Mouse (Mus musculus): ENCODE measurements around the gene Mboat7. TPM values are rescaled to one million over a fixed set of nuclear protein-coding genes. Genes with fewer than 3 reads are reported as not detected.
A peak's percentile ranks its signal among the peaks of the same experiment; 100 is the strongest.

Mboat7 gene
- total and polyA plus RNA-seq, 3 experiments = 21.3 to 57.0 (median 36.2) TPM

DNA sequence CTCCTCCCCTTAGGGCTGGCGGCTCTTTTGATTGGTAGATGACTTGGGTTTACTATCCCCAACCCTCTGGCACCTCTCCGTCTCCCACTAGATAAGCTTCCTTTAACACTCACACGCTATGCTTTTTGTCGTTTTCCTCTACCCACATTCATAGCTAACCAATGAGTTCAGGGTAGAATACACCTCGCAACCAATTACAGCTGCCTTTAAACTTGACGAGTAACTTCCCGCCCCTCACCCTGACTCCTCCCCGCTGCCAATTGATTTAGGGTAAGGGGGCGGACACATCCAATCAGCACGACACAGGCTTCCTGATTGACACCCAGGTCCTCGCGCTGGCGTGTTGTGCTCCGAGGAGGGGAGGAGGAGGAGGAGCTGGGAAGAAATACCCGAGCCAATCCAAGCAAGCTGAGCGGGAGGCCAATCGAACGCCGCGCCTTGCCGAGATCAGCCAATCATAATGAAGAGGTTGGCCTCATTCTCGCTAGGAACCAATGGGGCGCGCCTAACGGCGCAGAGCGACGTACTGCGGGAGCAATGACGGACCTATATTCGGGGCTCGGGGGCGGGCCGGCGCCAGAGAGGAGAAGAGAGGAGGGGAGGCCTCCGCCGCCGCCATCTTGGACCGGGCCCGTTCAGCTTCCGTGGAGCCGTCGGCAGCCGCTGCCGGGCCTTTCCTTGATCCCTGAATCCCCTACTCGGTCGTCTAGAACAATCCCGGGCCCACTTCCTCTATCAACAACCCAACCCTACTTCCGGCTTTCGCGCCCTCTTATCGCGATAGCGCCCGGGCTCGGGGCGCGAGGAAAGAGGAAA, 48.4 kb downstream of the Mboat7 start, which contains the start of gene Cnot3:
Gene Cnot3 (plus strand): TSS at position 597 of the 816 bp plus-strand sequence.
- H3K4me1 ChIP-seq (ENCODE audit: insufficient read depth, low read depth, low read length) = peaks cover 56% of the 10 kb centered on the region
- peak within 1 kb of the TSS; percentile 86 for H3K4me3 ChIP-seq (ENCODE audit: low read depth, low read length)
- no peaks in the 10 kb centered on the region for H3K27me3 ChIP-seq (ENCODE audit: insufficient read depth, low read length)
- DNase-seq (ENCODE audit: low spot score) (peak; percentile 94), ATAC-seq (ENCODE audit: extremely low read depth, insufficient number of reproducible peaks, low FRiP score, poor library complexity, severe bottlenecking) (peak; percentile 90)
- H3K36me3 ChIP-seq (replicated peaks) = peaks cover 69% of the 10 kb centered on the region
- no peaks in the 10 kb centered on the region for H3K9me3 ChIP-seq (replicated peaks)
- no peak for TF ChIP-seq GATA2 (IDR thresholded peaks at IDR 0.05; ENCODE audit: borderline replicate concordance, low read depth, low read length)
- TF ChIP-seq TAL1 (conservative IDR thresholded peaks at IDR 0.05; ENCODE audit: low read depth, low read length) = no peak
- no peak for TF ChIP-seq GATA1 (IDR thresholded peaks at IDR 0.05; ENCODE audit: borderline replicate concordance, low read length)
- no peak for TF ChIP-seq CTCF (IDR thresholded peaks at IDR 0.05; ENCODE audit: low read depth, low read length)
- TF ChIP-seq POLR2AphosphoS5 (IDR thresholded peaks at IDR 0.05; ENCODE audit: insufficient replicate concordance, low read depth, low read length) = no peak

DNA sequence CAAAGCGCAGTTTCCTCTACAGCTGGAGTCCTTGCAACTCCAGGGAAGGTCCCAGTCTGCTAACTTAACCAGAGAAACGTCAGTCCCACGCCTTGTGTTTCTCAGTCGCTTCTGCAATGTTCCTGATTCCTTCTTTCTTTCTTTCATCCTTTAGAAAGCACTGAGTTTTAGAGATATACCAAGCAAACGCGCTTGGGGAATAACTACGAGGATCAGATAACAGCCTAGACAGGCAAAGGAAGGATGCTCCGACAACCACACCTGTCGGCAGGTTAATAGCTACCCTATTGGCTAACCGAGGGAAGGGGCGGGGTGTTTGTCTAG, 49.0 kb downstream of the Mboat7 start:
- DNase-seq (ENCODE audit: low spot score) (no peak), ATAC-seq (ENCODE audit: extremely low read depth, insufficient number of reproducible peaks, low FRiP score, poor library complexity, severe bottlenecking) (no peak)
- Histone ChIP-seq H3K36me3 (replicated peaks) (peaks cover 69% of the 10 kb centered on the region), H3K9me3 (replicated peaks) (no peaks in the 10 kb centered on the region), H3K4me3 (ENCODE audit: low read depth, low read length) (peak overlapping the region; percentile 86), H3K4me1 (ENCODE audit: insufficient read depth, low read depth, low read length) (peaks cover 56% of the 10 kb centered on the region), H3K27me3 (ENCODE audit: insufficient read depth, low read length) (no peaks in the 10 kb centered on the region)
- TF ChIP-seq GATA2 (IDR thresholded peaks at IDR 0.05; ENCODE audit: borderline replicate concordance, low read depth, low read length) (no peak), TAL1 (conservative IDR thresholded peaks at IDR 0.05; ENCODE audit: low read depth, low read length) (no peak), GATA1 (IDR thresholded peaks at IDR 0.05; ENCODE audit: borderline replicate concordance, low read length) (no peak), POLR2AphosphoS5 (IDR thresholded peaks at IDR 0.05; ENCODE audit: insufficient replicate concordance, low read depth, low read length) (no peak), CTCF (IDR thresholded peaks at IDR 0.05; ENCODE audit: low read depth, low read length) (no peak)

DNA sequence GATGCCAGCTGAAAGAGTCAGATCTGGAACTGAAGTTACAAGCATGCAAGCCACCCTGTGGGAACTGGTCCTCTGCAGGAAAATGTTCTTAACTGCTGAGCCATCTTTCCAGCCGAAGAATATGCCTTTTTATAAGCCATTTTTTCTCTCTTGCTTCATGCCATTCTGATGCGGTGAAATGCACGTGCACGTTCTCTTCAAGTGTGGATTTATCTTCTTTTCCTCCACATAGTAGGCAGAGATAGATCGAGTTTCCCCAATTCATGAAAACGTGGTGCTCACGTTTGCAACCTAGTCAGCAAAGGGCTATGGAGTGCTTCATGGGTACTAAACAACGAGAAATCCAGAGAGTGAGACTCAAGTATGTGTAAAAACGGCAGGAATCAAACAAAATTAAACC, 49.5 kb downstream of the Mboat7 start:
- H3K4me3 ChIP-seq (ENCODE audit: low read depth, low read length) = peak overlapping the region; percentile 86; the same call in 1 of the 2 replicates
- peaks cover 69% of the 10 kb centered on the region for H3K36me3 ChIP-seq (replicated peaks)
- no peaks in the 10 kb centered on the region for H3K9me3 ChIP-seq (replicated peaks)
- H3K27me3 ChIP-seq (ENCODE audit: insufficient read depth, low read length) = no peaks in the 10 kb centered on the region
- DNase-seq (ENCODE audit: low spot score) (no peak), ATAC-seq (ENCODE audit: extremely low read depth, insufficient number of reproducible peaks, low FRiP score, poor library complexity, severe bottlenecking) (no peak)
- TF ChIP-seq POLR2AphosphoS5 (IDR thresholded peaks at IDR 0.05; ENCODE audit: insufficient replicate concordance, low read depth, low read length) (no peak), GATA2 (IDR thresholded peaks at IDR 0.05; ENCODE audit: borderline replicate concordance, low read depth, low read length) (no peak), CTCF (IDR thresholded peaks at IDR 0.05; ENCODE audit: low read depth, low read length) (no peak), TAL1 (conservative IDR thresholded peaks at IDR 0.05; ENCODE audit: low read depth, low read length) (no peak), GATA1 (IDR thresholded peaks at IDR 0.05; ENCODE audit: borderline replicate concordance, low read length) (no peak)
- peaks cover 53% of the 10 kb centered on the region for H3K4me1 ChIP-seq (ENCODE audit: insufficient read depth, low read depth, low read length)

DNA sequence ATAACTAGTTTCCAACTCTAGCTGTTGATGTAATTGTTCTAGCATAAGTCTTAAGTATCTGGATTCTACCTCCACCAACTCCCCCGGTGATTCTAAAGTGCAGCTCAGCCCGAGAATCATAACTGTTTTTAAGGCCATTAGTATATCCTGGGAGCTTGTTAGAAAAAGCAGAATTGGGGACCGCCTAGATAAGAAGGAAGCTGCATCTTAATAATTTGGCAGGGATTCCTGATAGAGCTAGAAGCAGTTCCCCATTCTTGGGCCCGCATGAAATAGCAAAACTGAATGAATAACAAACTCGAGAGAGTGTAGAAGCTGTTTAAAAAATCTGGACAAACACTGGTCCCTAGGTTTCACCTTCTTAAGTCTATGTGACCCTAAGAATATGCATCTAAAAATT, 49.9 kb downstream of the Mboat7 start:
- no peak for TF ChIP-seq TAL1 (conservative IDR thresholded peaks at IDR 0.05; ENCODE audit: low read depth, low read length)
- TF ChIP-seq GATA1 (IDR thresholded peaks at IDR 0.05; ENCODE audit: borderline replicate concordance, low read length) = no peak
- no peak for TF ChIP-seq GATA2 (IDR thresholded peaks at IDR 0.05; ENCODE audit: borderline replicate concordance, low read depth, low read length)
- DNase-seq (ENCODE audit: low spot score) (no peak), ATAC-seq (ENCODE audit: extremely low read depth, insufficient number of reproducible peaks, low FRiP score, poor library complexity, severe bottlenecking) (no peak)
- peaks cover 49% of the 10 kb centered on the region for H3K4me1 ChIP-seq (ENCODE audit: insufficient read depth, low read depth, low read length)
- H3K36me3 ChIP-seq (replicated peaks) = peaks cover 69% of the 10 kb centered on the region
- H3K9me3 ChIP-seq (replicated peaks) = no peaks in the 10 kb centered on the region
- no peak overlapping the region; the same call in 1 of the 2 replicates for H3K4me3 ChIP-seq (ENCODE audit: low read depth, low read length)
- H3K27me3 ChIP-seq (ENCODE audit: insufficient read depth, low read length) = no peaks in the 10 kb centered on the region

DNA sequence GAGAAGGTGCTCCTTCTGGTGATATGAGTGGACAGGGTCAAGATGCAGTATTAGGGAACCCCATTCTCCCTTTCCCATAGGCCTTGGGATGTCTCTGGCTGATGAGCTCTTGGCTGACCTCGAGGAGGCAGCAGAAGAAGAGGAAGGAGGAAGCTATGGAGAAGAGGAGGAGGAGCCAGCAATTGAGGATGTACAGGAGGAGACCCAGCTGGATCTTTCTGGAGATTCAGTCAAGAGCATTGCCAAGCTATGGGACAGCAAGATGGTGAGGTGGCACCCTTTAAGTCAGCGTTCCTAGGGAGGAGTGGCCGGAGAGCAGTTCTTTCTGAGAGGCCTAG, 62.9 kb downstream of the Mboat7 start:
- DNase-seq (ENCODE audit: low spot score) (peak; percentile 22), ATAC-seq (ENCODE audit: extremely low read depth, insufficient number of reproducible peaks, low FRiP score, poor library complexity, severe bottlenecking) (peak; percentile 18; the same call in 1 of the 2 replicates)
- Histone ChIP-seq H3K36me3 (replicated peaks) (peaks cover 85% of the 10 kb centered on the region), H3K27me3 (ENCODE audit: insufficient read depth, low read length) (no peaks in the 10 kb centered on the region), H3K4me1 (ENCODE audit: insufficient read depth, low read depth, low read length) (peaks cover 51% of the 10 kb centered on the region), H3K9me3 (replicated peaks) (no peaks in the 10 kb centered on the region), H3K4me3 (ENCODE audit: low read depth, low read length) (peak overlapping the region; percentile 73)
- TF ChIP-seq POLR2AphosphoS5 (IDR thresholded peaks at IDR 0.05; ENCODE audit: insufficient replicate concordance, low read depth, low read length) = no peak
- no peak for TF ChIP-seq TAL1 (conservative IDR thresholded peaks at IDR 0.05; ENCODE audit: low read depth, low read length)
- TF ChIP-seq GATA2 (IDR thresholded peaks at IDR 0.05; ENCODE audit: borderline replicate concordance, low read depth, low read length) = no peak
- no peak for TF ChIP-seq CTCF (IDR thresholded peaks at IDR 0.05; ENCODE audit: low read depth, low read length)
- TF ChIP-seq GATA1 (IDR thresholded peaks at IDR 0.05; ENCODE audit: borderline replicate concordance, low read length) = no peak

DNA sequence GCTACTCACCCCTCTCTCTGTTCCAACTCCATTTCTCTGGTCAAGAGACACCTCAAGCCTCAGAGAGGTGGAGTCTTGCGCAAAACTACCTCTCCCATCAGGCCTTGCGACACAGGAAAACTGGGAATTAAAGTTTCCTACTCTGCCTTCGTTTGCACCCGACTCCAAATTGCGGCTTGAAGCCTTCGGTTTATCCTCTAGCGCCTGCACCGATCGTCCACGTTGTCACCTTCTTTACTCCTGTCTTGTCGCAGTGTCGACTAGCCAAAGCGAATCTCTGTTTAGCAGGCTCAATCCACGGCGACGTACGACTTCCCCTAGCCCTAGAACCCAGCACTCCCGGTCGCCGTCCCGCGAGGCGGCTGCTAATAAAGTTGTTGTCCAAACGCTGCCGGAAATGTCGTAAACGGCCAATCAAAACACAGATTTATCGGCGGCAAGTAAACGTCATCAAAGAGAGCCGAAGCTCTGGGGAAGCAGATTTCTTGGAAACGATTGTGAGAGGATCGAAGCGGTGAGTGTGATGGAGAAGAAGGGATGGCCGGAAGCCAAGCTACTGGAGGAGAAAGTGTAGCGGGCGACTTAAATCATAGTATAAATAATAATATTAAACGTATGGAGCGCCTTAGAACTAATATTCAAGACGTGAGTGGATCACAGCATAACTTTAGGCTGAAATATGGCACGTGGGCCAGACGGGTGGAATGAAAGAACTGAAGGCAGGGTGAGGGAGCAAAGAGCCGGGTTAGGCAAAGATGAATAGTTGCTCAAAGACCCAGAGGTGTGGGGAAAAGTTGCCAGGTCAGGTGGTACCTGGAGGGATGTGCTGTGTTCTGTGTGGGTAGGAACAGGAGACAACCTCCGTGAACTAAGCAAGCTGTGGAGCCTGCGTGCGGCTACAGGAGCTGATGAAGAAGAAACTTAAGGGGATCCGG, 63.5 kb downstream of the Mboat7 start, which contains the start of the genes Tfpt and Prpf31:
Gene Tfpt (minus strand): TSS at position 387 of the 935 bp plus-strand sequence.
Gene Prpf31 (plus strand): TSS at position 443 of the 935 bp plus-strand sequence.
- peaks cover 52% of the 10 kb centered on the region for H3K4me1 ChIP-seq (ENCODE audit: insufficient read depth, low read depth, low read length)
- H3K27me3 ChIP-seq (ENCODE audit: insufficient read depth, low read length) = no peaks in the 10 kb centered on the region
- peak within 1 kb of the TSS; percentile 73 for H3K4me3 ChIP-seq (ENCODE audit: low read depth, low read length)
- ATAC-seq (ENCODE audit: extremely low read depth, insufficient number of reproducible peaks, low FRiP score, poor library complexity, severe bottlenecking) (peak; percentile 85), DNase-seq (ENCODE audit: low spot score) (peak; percentile 75)
- no peak for TF ChIP-seq POLR2AphosphoS5 (IDR thresholded peaks at IDR 0.05; ENCODE audit: insufficient replicate concordance, low read depth, low read length)
- no peaks in the 10 kb centered on the region for H3K9me3 ChIP-seq (replicated peaks)
- H3K36me3 ChIP-seq (replicated peaks) = peaks cover 85% of the 10 kb centered on the region

Measured in G1E (cell line).